ENCODE assay signal across 11 mouse cellular contexts in genomic region chr7:91267764-91268163, GRCm38 (mm10).
A peak's percentile ranks its signal among the peaks of the same experiment; 100 is the strongest.
DNase-seq lines count a peak whose midpoint lies in the region; ATAC-seq and TF ChIP-seq lines count a peak whose summit lies in the region.
"Had no signal": no experiment of that assay in that cellular context is flagged by ENCODE, and none has a peak within 500 bp of the region (broad histone marks: within the 10 kb centered on the region; RNA-seq: fewer than 3 reads in every experiment).

No protein-coding gene starts in this region.

- H3K4me2 ChIP-seq in CH12.LX (ENCODE audit: insufficient read depth, low read depth, poor library complexity, severe bottlenecking), result no peak overlapping the region
- H3K4me2 ChIP-seq: embryonic facial prominence, embryonic 12.5 days; heart, embryonic 15.5 days; liver, embryonic 12.5 days had no signal

- H3K36me3 ChIP-seq in kidney, adult 2 months (ENCODE audit: control insufficient read depth, insufficient read depth, low read length), result no peaks in the 10 kb centered on the region
- no peaks in the 10 kb centered on the region for H3K36me3 ChIP-seq in CH12.LX (replicated peaks in 1 of 2; ENCODE audit: control insufficient read depth in 1 of 2, insufficient read depth in 1 of 2, low read length in 1 of 2)
- H3K36me3 ChIP-seq: embryonic facial prominence, embryonic 12.5 days; heart, embryonic 15.5 days; liver, embryonic 12.5 days had no signal

- TF ChIP-seq EP300 in CH12.LX (IDR thresholded peaks at IDR 0.05; ENCODE audit: low read length), result no peak

- no peak overlapping the region for H3K9ac ChIP-seq in CH12.LX (ENCODE audit: insufficient read depth, low read depth)
- H3K9ac ChIP-seq: embryonic facial prominence, embryonic 12.5 days; heart, embryonic 15.5 days; liver, embryonic 12.5 days had no signal

- TF ChIP-seq CTCF in kidney, adult 2 months (conservative IDR thresholded peaks at IDR 0.05; ENCODE audit: insufficient read depth, insufficient read length, low read depth, low read length), result no peak
- TF ChIP-seq CTCF in CH12.LX (conservative IDR thresholded peaks at IDR 0.05 in 1 of 2, IDR thresholded peaks at IDR 0.05 in 1 of 2; ENCODE audit: low read depth in 2 of 2, low read length in 2 of 2), result no peak

- no peaks in the 10 kb centered on the region for H3K4me1 ChIP-seq in kidney, adult 2 months (ENCODE audit: control insufficient read depth, insufficient read depth, low read length)
- H3K4me1 ChIP-seq in CH12.LX (ENCODE audit: control insufficient read depth in 1 of 2, insufficient read depth in 2 of 2), result no peaks in the 10 kb centered on the region
- H3K4me1 ChIP-seq: embryonic facial prominence, embryonic 12.5 days; heart, embryonic 15.5 days; liver, embryonic 12.5 days had no signal

- 12% methylated on average over 1 of the region's 1 CpGs for WGBS in kidney, adult 2 months

- TF ChIP-seq RAD21 in CH12.LX (IDR thresholded peaks at IDR 0.05; ENCODE audit: low read depth, low read length), result no peak

- H3K9me3 ChIP-seq in CH12.LX (replicated peaks; ENCODE audit: low read length), result no peaks in the 10 kb centered on the region
- H3K9me3 ChIP-seq: embryonic facial prominence, embryonic 12.5 days; heart, embryonic 15.5 days; liver, embryonic 12.5 days had no signal

- no peaks in the 10 kb centered on the region for H3K79me2 ChIP-seq in CH12.LX (replicated peaks; ENCODE audit: control insufficient read depth, extremely low read depth, insufficient read depth, poor library complexity, severe bottlenecking)

- no peaks in the 10 kb centered on the region for H3K27me3 ChIP-seq in kidney, adult 2 months (replicated peaks; ENCODE audit: control insufficient read depth, insufficient read depth, low read length)
- H3K27me3 ChIP-seq in CH12.LX (replicated peaks), result no peaks in the 10 kb centered on the region

- ATAC-seq in frontal cortex, adult (ENCODE audit: low TSS enrichment), result no peak
- ATAC-seq: liver, embryonic 12.5 days had no signal

- in situ Hi-C loops in CH12.LX (cut with MboI; ENCODE audit: low pct_ligation_motif_present, low pct_unique_long_range_greater_than_20kb, low sequenced_read_pairs), result no loop called here

- no peak for TF ChIP-seq POLR2A in kidney, adult 2 months (IDR thresholded peaks at IDR 0.05; ENCODE audit: low read depth, low read length)
- TF ChIP-seq POLR2A in CH12.LX (IDR thresholded peaks at IDR 0.05; ENCODE audit: low read depth, low read length), result no peak

- no peak overlapping the region for H3K27ac ChIP-seq in kidney, adult 2 months (ENCODE audit: insufficient read depth, low read depth, low read length)
- H3K27ac ChIP-seq in CH12.LX (ENCODE audit: insufficient read depth, low read depth), result no peak overlapping the region
- H3K27ac ChIP-seq: embryonic facial prominence, embryonic 12.5 days; heart, embryonic 15.5 days; liver, embryonic 12.5 days had no signal

- dilution Hi-C loops in CH12.LX (cut with MboI; ENCODE audit: extremely low pct_ligation_motif_present, extremely low pct_unique_long_range_greater_than_20kb, low sequenced_read_pairs), result no loop called here

- peak; percentile 12 for DNase-seq in kidney, adult 2 months
- DNase-seq in kidney, adult 11 months, result no peak
- DNase-seq in CH12.LX (ENCODE audit: extremely low read depth), result peak; percentile 8
- peak; percentile 26 for DNase-seq in adipocyte (ENCODE audit: low spot score)
- peak; percentile 42 for DNase-seq in hindlimb bud, embryonic 11.5 days (ENCODE audit: extremely low spot score, low read depth, low spot score)
- DNase-seq in cerebellum, adult 18-20 months, result no peak
- DNase-seq in gastrocnemius, adult 8-10 months (ENCODE audit: low spot score in 2 of 2), result no peak

- H3K4me3 ChIP-seq in kidney, adult 2 months (ENCODE audit: insufficient read depth, low read depth, low read length), result no peak overlapping the region
- H3K4me3 ChIP-seq in CH12.LX (replicated peaks in 1 of 3; ENCODE audit: low read depth in 2 of 3, low read length in 2 of 3, poor library complexity in 1 of 3), result no peak overlapping the region
- H3K4me3 ChIP-seq: embryonic facial prominence, embryonic 12.5 days; heart, embryonic 15.5 days; liver, embryonic 12.5 days had no signal

TF ChIP-seq in CH12.LX, 34 proteins besides CTCF, POLR2A, EP300 and RAD21:
- TF ChIP-seq MEF2A (IDR thresholded peaks at IDR 0.05; ENCODE audit: borderline replicate concordance, low read depth, low read length), result no peak
- TF ChIP-seq JUN (IDR thresholded peaks at IDR 0.05; ENCODE audit: insufficient read depth, low read depth, low read length), result no peak
- no peak for TF ChIP-seq TBP (conservative IDR thresholded peaks at IDR 0.05; ENCODE audit: low read depth, low read length)
- TF ChIP-seq SMC3 (IDR thresholded peaks at IDR 0.05; ENCODE audit: low read depth, low read length), result no peak
- no peak for TF ChIP-seq POLR2AphosphoS2 (IDR thresholded peaks at IDR 0.05; ENCODE audit: low read depth, low read length)
- TF ChIP-seq ZKSCAN1 (IDR thresholded peaks at IDR 0.05; ENCODE audit: borderline replicate concordance, low read depth, low read length), result no peak

Comparison
In these comparisons a context has a peak if more than half of its experiments do, and no peak if none do; other contexts are left out.
1. DNase-seq: peak in kidney, adult 2 months (single experiment), CH12.LX (single experiment), adipocyte (single experiment) and hindlimb bud, embryonic 11.5 days (single experiment); none in kidney, adult 11 months (single experiment), cerebellum, adult 18-20 months (0 of 2) and gastrocnemius, adult 8-10 months (0 of 2).